Mouse (Mus musculus): ENCODE data around the gene Slirp.

DNA sequence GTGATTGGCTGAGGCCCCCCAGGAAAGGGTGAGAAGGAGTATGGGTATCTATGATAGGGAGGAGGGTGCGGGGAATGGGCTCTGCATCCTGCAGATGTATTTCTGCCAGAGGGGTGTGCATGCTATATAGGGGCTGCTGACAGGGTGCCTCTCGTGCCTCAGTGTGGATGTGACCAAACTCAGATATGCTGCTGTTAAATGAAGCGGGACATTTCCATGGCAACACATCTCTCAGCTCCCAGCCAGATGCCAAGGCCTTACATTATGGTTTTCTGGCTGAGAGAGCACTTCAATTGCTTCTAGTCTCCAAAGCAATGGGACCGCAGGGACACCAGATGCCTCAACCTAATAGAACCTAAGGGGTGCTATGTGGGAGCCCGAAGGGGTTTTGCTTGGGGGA is 24.8 kb upstream of the Slirp start:
- TF ChIP-seq CTCF (conservative IDR thresholded peaks at IDR 0.05; ENCODE audit: low read length) (no peak), POU5F1 (IDR thresholded peaks at IDR 0.05; ENCODE audit: borderline replicate concordance, low read length) (no peak)

All from E14TG2a.4 (cell line).